Mouse (Mus musculus) myocyte (in vitro differentiated cells): ENCODE measurements around the gene Hexim2.

ENCODE experiments used
- CEBPB ChIP-seq: IDR thresholded peaks from 2 replicates; pipeline ENCODE4 v1.6.1; 2011; ENCODE audit warnings: mild to moderate bottlenecking, moderate library complexity; ENCODE audit not compliant: poor library complexity, insufficient read depth, severe bottlenecking
- E2F4 ChIP-seq: IDR thresholded peaks from one replicate; pipeline ENCODE4 v1.6.1; 2011; ENCODE audit warnings: mild to moderate bottlenecking, control low read depth, moderate library complexity; ENCODE audit not compliant: insufficient read depth
- MAX ChIP-seq: IDR thresholded peaks from one replicate; pipeline ENCODE4 v1.6.1; 2011; ENCODE audit warnings: low read depth, mild to moderate bottlenecking, control low read depth
- MYOD1 ChIP-seq, 3 experiments: IDR thresholded peaks; one replicate each; pipeline ENCODE4 v1.6.1; 2011; ENCODE audit warnings: control low read depth in 2 of 3, low read depth in 2 of 3, mild to moderate bottlenecking in 2 of 3, moderate library complexity in 1 of 3; ENCODE audit not compliant: insufficient read length in 2 of 3, control insufficient read depth in 1 of 3
- MYOG ChIP-seq, 3 experiments: IDR thresholded peaks; one replicate each; pipeline ENCODE4 v1.6.1; 2011; ENCODE audit warnings: control low read depth in 2 of 3, low read depth in 2 of 3, mild to moderate bottlenecking in 2 of 3; ENCODE audit not compliant: insufficient read length in 2 of 3, control insufficient read depth in 1 of 3, insufficient read depth in 1 of 3
- POLR2A ChIP-seq: IDR thresholded peaks from one replicate; pipeline ENCODE4 v1.6.1; 2011; ENCODE audit warnings: low read depth, mild to moderate bottlenecking, control low read depth, moderate library complexity; ENCODE audit not compliant: insufficient read length
- POLR2AphosphoS2 ChIP-seq: IDR thresholded peaks from one replicate; pipeline ENCODE4 v1.6.1; 2011; ENCODE audit warnings: low read depth, control low read depth; ENCODE audit not compliant: insufficient read length
- REST ChIP-seq: IDR thresholded peaks from one replicate; pipeline ENCODE4 v1.6.1; 2011; ENCODE audit warnings: mild to moderate bottlenecking, control low read depth, moderate library complexity; ENCODE audit not compliant: insufficient read depth, insufficient read length
- SRF ChIP-seq: IDR thresholded peaks from one replicate; pipeline ENCODE4 v1.6.1; 2011; ENCODE audit warnings: low read depth; ENCODE audit not compliant: control insufficient read depth, insufficient read length
- TCF12 ChIP-seq: IDR thresholded peaks from one replicate; pipeline ENCODE4 v1.6.1; 2011; ENCODE audit warnings: mild to moderate bottlenecking, control low read depth; ENCODE audit not compliant: poor library complexity, insufficient read depth, severe bottlenecking
- TCF3 ChIP-seq: IDR thresholded peaks from one replicate; pipeline ENCODE4 v1.6.1; 2011; ENCODE audit warnings: low read depth, control low read depth; ENCODE audit not compliant: insufficient read length
- USF1 ChIP-seq: IDR thresholded peaks from one replicate; pipeline ENCODE4 v1.6.1; 2011; ENCODE audit warnings: low read depth, mild to moderate bottlenecking, control low read depth, moderate library complexity

DNA sequence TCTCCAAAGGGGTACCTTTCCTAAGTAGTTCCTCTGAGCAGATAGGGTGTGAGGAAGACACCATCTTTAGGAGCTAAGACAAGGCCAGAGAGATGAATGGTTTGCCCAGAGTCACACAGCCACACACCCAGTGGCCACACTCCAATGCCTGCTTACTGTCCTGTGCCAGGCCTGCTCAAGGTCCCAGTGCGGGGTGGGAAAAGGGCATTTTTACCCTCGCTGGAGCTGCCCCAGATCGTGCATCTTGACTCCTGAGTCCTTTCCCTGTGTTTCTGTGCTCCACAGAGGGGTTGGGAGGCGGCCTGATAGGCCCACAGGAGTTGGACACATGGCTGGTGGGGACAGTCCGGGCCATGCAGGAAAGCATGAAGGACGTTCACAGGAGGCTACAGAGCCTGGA is 26.4 kb upstream of the Hexim2 start:
- TF ChIP-seq MYOD1 (IDR thresholded peaks at IDR 0.05; ENCODE audit: control insufficient read depth in 1 of 3, insufficient read length in 2 of 3, low read depth in 2 of 3), result no peak
- no peak for TF ChIP-seq MAX
- TF ChIP-seq POLR2A, result no peak
- TF ChIP-seq E2F4, result no peak
- no peak for TF ChIP-seq SRF
- TF ChIP-seq TCF12, result no peak
- no peak for TF ChIP-seq USF1
- TF ChIP-seq POLR2AphosphoS2, result no peak
- no peak for TF ChIP-seq CEBPB
- TF ChIP-seq MYOG (IDR thresholded peaks at IDR 0.05; ENCODE audit: control insufficient read depth in 1 of 3, insufficient read depth in 1 of 3, insufficient read length in 2 of 3, low read depth in 2 of 3), result no peak
- TF ChIP-seq TCF3, result no peak
- TF ChIP-seq REST, result no peak
